Mouse (Mus musculus) liver, embryonic 14.5 days (tissue): ENCODE measurements around the gene Gm10282.

ENCODE experiments used
- CTCF ChIP-seq: IDR thresholded peaks from 2 replicates; pipeline ENCODE4 v1.5.1; 2016; ENCODE audit warnings: antibody characterized with exemption, low read depth, control low read depth
- EP300 ChIP-seq: IDR thresholded peaks from 2 replicates; pipeline ENCODE4 v1.6.1; 2016; ENCODE audit warnings: antibody characterized with exemption, low read depth

DNA sequence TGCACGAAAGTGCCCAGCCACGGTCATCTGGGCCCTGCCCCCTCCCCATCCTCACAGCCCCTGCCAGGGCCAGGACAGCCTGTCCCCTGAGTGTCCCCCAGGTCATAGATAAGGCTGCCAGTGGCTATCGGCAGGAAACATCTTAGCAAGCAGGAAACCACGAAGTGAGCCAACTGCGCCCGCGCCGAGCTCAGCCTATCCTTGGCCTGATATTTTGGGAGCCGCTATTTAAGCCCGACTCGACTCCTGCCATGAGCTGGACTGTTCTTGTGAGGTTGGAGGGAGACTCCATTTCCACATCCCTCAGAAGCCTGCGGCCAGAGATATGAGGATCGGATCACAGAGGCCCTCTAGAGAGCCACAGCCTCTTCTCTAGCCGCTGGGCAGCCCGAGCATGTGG lies 36.7 kb downstream of the Gm10282 start:
- no peak for TF ChIP-seq CTCF
- peak; percentile 75 for TF ChIP-seq EP300
